Mouse (Mus musculus) megakaryocyte, adult 5-6 weeks (primary cell): ENCODE results near the gene Clec5a. TPM values are rescaled to one million over a fixed set of nuclear protein-coding genes. Genes with fewer than 3 reads are reported as not detected.

Experiments
- total RNA-seq, 2 experiments: library from RNA; stranded (forward) in 1 of 2; stranded (reverse) in 1 of 2; fragments of 153-499, 151-499 nt in 1 of 2; fragments of 221-1000, 200-1000 nt in 1 of 2; gene quantifications; 2 replicates each; pipeline versions ENCODE4 v1.2.3 to v1.2.4; 2015 to 2017

Clec5a gene
- total RNA-seq, 2 experiments from 2014 or later: 178 to 208 TPM

Other genes with a start within 250 kb of the Clec5a start
- 8.0 and 8.6 TPM in 2 replicates for gene E330009J07Rik, start 149.7 kb downstream of the Clec5a start, total RNA-seq (2015)
- 14.1 and 16.2 TPM in 2 replicates for gene E330009J07Rik, start 149.7 kb downstream of the Clec5a start, total RNA-seq (2017)
- gene Wee2, start 146.7 kb downstream of the Clec5a start, total RNA-seq (2015): not detected in 2 replicates
- gene Wee2, start 146.7 kb downstream of the Clec5a start, total RNA-seq (2017): not detected in 2 replicates
- gene Ssbp1, start 114.5 kb downstream of the Clec5a start, total RNA-seq (2015): 94.8 and 94.9 TPM in 2 replicates
- 63.2 and 67.6 TPM in 2 replicates for gene Ssbp1, start 114.5 kb downstream of the Clec5a start, total RNA-seq (2017)
- gene Tas2r137, start 94.6 kb downstream of the Clec5a start, total RNA-seq (2015): not detected in 2 replicates
- 0.24 TPM in 1 of 2 replicates, not detected in the other for gene Tas2r137, start 94.6 kb downstream of the Clec5a start, total RNA-seq (2017)
- not detected in 2 replicates for gene Tas2r108, start 92.3 kb downstream of the Clec5a start, total RNA-seq (2015)
- gene Tas2r108, start 92.3 kb downstream of the Clec5a start, total RNA-seq (2017): not detected in 2 replicates
- not detected in 2 replicates for gene Prss37, start 66.3 kb downstream of the Clec5a start, total RNA-seq (2015)
- gene Prss37, start 66.3 kb downstream of the Clec5a start, total RNA-seq (2017): not detected in 2 replicates
- not detected in 2 replicates for gene Olfr461, start 30.8 kb downstream of the Clec5a start, total RNA-seq (2015)
- gene Olfr461, start 30.8 kb downstream of the Clec5a start, total RNA-seq (2017): not detected in 2 replicates
- gene Olfr460, start 16.3 kb downstream of the Clec5a start, total RNA-seq (2015): not detected in 2 replicates
- 0.15 TPM in 1 of 2 replicates, not detected in the other for gene Olfr460, start 16.3 kb downstream of the Clec5a start, total RNA-seq (2017)
- not detected in 2 replicates for gene Tas2r138, start 27.5 kb upstream of the Clec5a start, total RNA-seq (2015)
- gene Tas2r138, start 27.5 kb upstream of the Clec5a start, total RNA-seq (2017): not detected in 2 replicates
- gene Mgam, start 43.0 kb upstream of the Clec5a start, total RNA-seq (2015): 8.1 and 8.5 TPM in 2 replicates
- 13.7 and 19.6 TPM in 2 replicates for gene Mgam, start 43.0 kb upstream of the Clec5a start, total RNA-seq (2017)